Mouse (Mus musculus) embryonic facial prominence, embryonic 12.5 days (tissue): ENCODE results near the gene Ror2. TPM values are rescaled to one million over a fixed set of nuclear protein-coding genes. Genes with fewer than 3 reads are reported as not detected.

Source experiments
- ATAC-seq: fragments of 200-750 bp; cut with Nextera tagmentation; 2 replicates; pipeline ENCODE4 v1.8.0; 2017; ENCODE audit not compliant: insufficient number of reproducible peaks, insufficient read depth, low FRiP score, low TSS enrichment
- H3K27ac ChIP-seq: fragments of 300-500 bp; sonication (generic); 2 replicates; pipeline ENCODE4 v1.5.1; 2016; ENCODE audit warnings: mild to moderate bottlenecking
- H3K27me3 ChIP-seq: fragments of 300-500 bp; sonication (generic); 2 replicates; pipeline ENCODE4 v1.6.1; 2016; ENCODE audit warnings: mild to moderate bottlenecking, moderate library complexity
- H3K36me3 ChIP-seq: fragments of 300-500 bp; sonication (generic); 2 replicates; pipeline ENCODE4 v1.6.1; 2016; ENCODE audit warnings: mild to moderate bottlenecking
- H3K4me1 ChIP-seq: fragments of 300-500 bp; sonication (generic); 2 replicates; pipeline ENCODE4 v1.6.1; 2016
- H3K4me2 ChIP-seq: fragments of 300-500 bp; sonication (generic); replicated peaks from 2 replicates; pipeline ENCODE4 v1.6.1; 2016; ENCODE audit warnings: mild to moderate bottlenecking, moderate library complexity
- H3K4me3 ChIP-seq: fragments of 300-500 bp; sonication (generic); 2 replicates; pipeline ENCODE4 v1.5.1; 2016; ENCODE audit warnings: mild to moderate bottlenecking
- H3K9ac ChIP-seq: fragments of 300-500 bp; sonication (generic); 2 replicates; pipeline ENCODE4 v1.6.1; 2016; ENCODE audit warnings: mild to moderate bottlenecking, moderate library complexity
- H3K9me3 ChIP-seq: fragments of 300-500 bp; sonication (generic); 2 replicates; pipeline ENCODE4 v1.6.1; 2016; ENCODE audit warnings: mild to moderate bottlenecking, moderate library complexity
- WGBS: fragments of 180-500 bp; shearing (Covaris S2); methylation state at CpG from one replicate; pipeline ENCODE4 v1.1.7; 2016; 5-methylcytosine and 5-hydroxymethylcytosine counted together
- polyA plus RNA-seq: library from polyadenylated mRNA; unstranded; fragments of >200 nt; fragmentation: Nextera tagmentation; extraction: Ambion mirVana; gene quantifications from 2 replicates; pipeline ENCODE4 v1.2.1, GENCODE M21; 2016

Gene Ror2
- polyA plus RNA-seq, 1 experiment from 2014 or later: 42.0 TPM

DNA sequence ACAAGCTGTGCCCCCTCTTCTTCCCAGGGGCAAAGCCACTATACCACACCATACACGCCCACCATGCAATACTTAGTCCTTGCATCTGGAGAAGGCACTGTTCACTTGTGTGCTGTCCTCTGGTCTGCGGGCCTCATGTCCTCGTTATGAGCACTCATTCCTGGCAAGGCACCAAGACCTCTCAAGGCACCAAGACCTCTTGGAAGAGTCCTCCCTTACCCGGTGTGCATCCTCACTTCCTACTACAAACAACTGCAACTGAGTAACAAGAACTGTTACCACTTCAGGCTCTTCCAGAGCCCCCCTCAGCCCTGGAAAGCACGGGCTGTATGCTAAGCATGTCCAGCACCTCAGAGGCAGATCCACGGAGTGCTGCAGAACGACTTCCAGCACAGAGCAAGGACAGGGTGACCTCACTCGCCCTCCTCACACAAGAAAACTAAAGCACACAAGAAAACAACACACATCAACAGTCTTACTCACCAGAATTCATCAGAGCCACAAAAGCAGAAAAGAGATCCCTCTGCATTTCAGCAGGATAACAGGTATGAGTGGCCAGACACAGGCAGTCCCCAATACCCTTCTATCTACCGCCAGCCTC is 127.4 kb downstream of the Ror2 start:
- H3K27me3 ChIP-seq: 0 out of 2 replicates have a peak, but pooled peaks cover 5% of the 10 kb centered on the region
- H3K27ac ChIP-seq: no peak overlapping the region
- no peak overlapping the region for H3K9ac ChIP-seq
- WGBS: 77% methylated on average over 9 of the region's 9 CpGs
- no peak for ATAC-seq
- H3K36me3 ChIP-seq: no peaks in the 10 kb centered on the region
- H3K4me2 ChIP-seq: no peak overlapping the region
- no peaks in the 10 kb centered on the region for H3K9me3 ChIP-seq
- H3K4me1 ChIP-seq: peaks cover 83% of the 10 kb centered on the region
- no peak overlapping the region for H3K4me3 ChIP-seq

DNA sequence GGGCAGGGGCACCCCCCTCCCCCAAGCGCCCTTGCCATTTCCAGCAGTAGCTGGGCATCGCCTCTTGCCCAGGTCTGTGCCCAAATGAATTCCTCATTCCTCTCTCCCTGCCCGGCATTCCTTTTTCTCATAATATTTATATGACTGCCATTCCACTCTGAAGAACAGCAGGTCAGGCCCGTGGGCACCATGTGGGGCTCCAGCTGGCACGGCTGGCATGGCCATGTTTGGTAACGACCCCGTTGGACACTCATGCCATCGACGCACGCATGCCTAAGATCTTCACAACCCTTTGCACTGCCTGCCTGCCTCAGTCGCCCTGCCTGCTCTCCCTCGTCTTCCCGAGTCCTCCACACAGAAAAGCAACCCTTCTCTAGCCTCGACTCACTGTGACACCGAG is 129.0 kb downstream of the Ror2 start:
- no peak for ATAC-seq
- H3K36me3 ChIP-seq: no peaks in the 10 kb centered on the region
- H3K4me2 ChIP-seq: no peak overlapping the region
- no peak overlapping the region for H3K9ac ChIP-seq
- no peak overlapping the region for H3K4me3 ChIP-seq
- H3K9me3 ChIP-seq: no peaks in the 10 kb centered on the region
- 0 out of 2 replicates have a peak, but pooled peaks cover 5% of the 10 kb centered on the region for H3K27me3 ChIP-seq
- H3K4me1 ChIP-seq: peaks cover 79% of the 10 kb centered on the region
- whole genome bisulfite sequencing: 86% methylated on average over 15 of the region's 15 CpGs
- H3K27ac ChIP-seq: no peak overlapping the region

DNA sequence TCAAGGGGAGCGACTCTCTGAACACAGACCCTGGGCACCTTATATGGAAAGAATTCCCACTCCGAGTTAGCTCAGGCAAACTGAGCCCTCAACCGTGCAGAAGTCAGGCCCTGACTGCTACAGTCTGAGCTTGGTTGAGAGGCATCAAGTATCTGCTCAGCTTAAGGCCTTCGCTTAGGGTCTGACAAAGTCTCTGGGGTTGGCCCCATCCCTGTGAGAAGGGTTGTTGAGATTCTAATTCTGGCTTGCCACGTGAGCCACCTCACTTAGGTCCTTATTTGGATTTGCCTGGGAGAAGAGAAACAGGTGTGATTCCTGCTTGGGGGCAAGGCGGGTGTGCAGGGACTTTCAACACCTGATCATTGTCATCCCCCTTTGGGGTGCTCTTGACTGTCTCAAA is 129.6 kb downstream of the Ror2 start:
- Histone ChIP-seq H3K36me3 (no peaks in the 10 kb centered on the region), H3K27ac (no peak overlapping the region), H3K27me3 (0 out of 2 replicates have a peak, but pooled peaks cover 5% of the 10 kb centered on the region), H3K4me1 (peaks cover 78% of the 10 kb centered on the region), H3K4me3 (no peak overlapping the region), H3K9me3 (no peaks in the 10 kb centered on the region), H3K9ac (no peak overlapping the region), H3K4me2 (no peak overlapping the region)
- 71% methylated on average over 6 of the region's 6 CpGs for WGBS
- no peak for ATAC-seq

DNA sequence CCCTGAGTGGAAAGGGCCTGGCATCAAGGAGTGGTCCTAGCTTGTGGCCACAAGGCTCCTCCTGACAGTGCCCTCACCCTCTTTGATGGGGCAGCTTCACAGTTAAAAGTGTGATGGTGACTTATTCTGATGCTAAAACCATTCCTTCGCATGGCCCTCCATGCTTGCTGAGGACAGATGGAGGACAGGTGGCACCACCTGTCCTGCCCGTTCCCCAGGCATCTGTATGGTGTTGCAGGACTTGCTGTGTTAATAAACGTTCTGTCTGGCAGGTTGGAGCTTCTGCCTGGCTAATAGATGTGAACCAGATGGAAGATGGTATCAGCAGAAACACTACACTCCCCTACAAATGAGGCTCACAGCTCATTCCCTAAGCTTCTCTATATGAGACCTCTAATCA is 140.4 kb downstream of the Ror2 start:
- H3K36me3 ChIP-seq: peaks cover 13% of the 10 kb centered on the region; the same call in 1 of the 2 replicates
- WGBS: 78% methylated on average over 3 of the region's 3 CpGs
- H3K9me3 ChIP-seq: no peaks in the 10 kb centered on the region
- H3K4me2 ChIP-seq: no peak overlapping the region
- no peak overlapping the region for H3K9ac ChIP-seq
- no peak overlapping the region for H3K27ac ChIP-seq
- no peak overlapping the region for H3K4me3 ChIP-seq
- no peak for ATAC-seq
- H3K27me3 ChIP-seq: no peaks in the 10 kb centered on the region
- peaks cover 18% of the 10 kb centered on the region for H3K4me1 ChIP-seq

DNA sequence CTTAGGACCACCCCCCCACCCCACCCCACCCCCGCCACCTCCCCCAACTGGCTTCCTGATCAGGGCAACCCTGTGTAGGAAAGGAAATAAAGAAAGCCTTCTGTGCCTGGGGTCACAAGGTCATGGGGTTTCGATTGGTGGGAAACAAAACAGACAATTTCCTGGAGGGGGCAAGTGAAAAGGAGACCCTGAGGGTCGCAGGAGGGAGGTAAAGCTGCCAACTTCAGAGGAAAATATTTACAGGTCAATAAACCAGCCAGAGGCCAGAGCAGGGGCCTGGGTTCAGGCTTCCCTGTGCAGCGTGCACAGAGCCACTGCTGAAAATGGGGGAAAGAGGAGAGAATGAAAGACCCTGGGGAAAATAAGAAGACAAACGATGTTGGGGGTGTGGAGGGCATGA is 142.8 kb downstream of the Ror2 start:
- H3K9ac ChIP-seq: 0 out of 2 replicates have a peak overlapping the region, but pooled peaks have one; percentile 10
- H3K27ac ChIP-seq: no peak overlapping the region
- H3K4me1 ChIP-seq: peaks cover 13% of the 10 kb centered on the region
- ATAC-seq: no peak
- H3K36me3 ChIP-seq: peaks cover 18% of the 10 kb centered on the region; the same call in 1 of the 2 replicates
- no peak overlapping the region for H3K4me3 ChIP-seq
- WGBS: 13% methylated on average over 5 of the region's 5 CpGs
- peaks cover 3% of the 10 kb centered on the region; the same call in 1 of the 2 replicates for H3K9me3 ChIP-seq
- no peak overlapping the region for H3K4me2 ChIP-seq
- no peaks in the 10 kb centered on the region for H3K27me3 ChIP-seq

DNA sequence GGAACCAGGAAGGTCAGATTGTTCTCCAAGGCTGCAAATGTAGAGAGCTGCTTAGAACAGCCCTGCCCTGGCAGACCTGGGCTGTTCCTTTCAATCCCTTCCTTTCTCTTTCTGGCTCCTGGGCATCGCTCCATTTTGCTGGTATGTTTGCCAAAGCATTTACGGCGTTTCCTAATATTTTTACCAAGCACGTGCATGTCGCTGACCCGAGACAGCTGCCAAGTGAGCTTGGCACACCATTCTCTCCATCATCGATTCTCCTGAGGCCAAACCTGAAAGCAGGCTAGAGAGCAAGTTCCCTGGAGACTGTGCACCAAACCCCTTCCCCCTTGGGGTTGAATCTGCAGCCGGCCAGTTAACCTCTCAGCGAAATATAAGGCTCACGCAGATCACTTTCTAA is 143.7 kb downstream of the Ror2 start:
- Histone ChIP-seq H3K36me3 (peaks cover 18% of the 10 kb centered on the region; the same call in 1 of the 2 replicates), H3K27me3 (no peaks in the 10 kb centered on the region), H3K27ac (no peak overlapping the region), H3K9ac (no peak overlapping the region), H3K4me1 (peaks cover 11% of the 10 kb centered on the region), H3K9me3 (peaks cover 4% of the 10 kb centered on the region; the same call in 1 of the 2 replicates), H3K4me2 (no peak overlapping the region), H3K4me3 (no peak overlapping the region)
- no peak for ATAC-seq
- WGBS: 82% methylated on average over 10 of the region's 10 CpGs

DNA sequence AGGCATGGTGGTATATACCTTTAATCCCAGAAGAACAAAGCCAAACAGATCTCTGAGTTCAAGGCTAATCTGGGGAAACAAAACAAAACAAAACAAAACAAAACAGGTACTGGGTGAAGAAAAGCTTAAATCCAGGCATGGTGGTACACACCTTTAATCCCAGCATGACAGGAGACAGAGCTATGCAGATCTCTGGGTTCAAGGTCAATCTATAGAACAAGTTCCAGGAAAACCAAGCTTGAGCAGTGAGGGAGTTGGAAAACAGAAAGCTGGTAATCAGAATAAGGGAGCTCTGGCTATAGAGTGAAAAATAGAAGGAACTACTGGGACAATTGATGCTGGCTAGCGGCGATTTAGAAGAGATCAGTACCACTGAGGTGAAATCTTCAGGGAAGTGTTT is 145.6 kb downstream of the Ror2 start:
- Histone ChIP-seq H3K27me3 (no peaks in the 10 kb centered on the region), H3K4me3 (no peak overlapping the region), H3K36me3 (peaks cover 10% of the 10 kb centered on the region; the same call in 1 of the 2 replicates), H3K4me1 (peaks cover 11% of the 10 kb centered on the region), H3K27ac (no peak overlapping the region), H3K9me3 (peaks cover 4% of the 10 kb centered on the region; the same call in 1 of the 2 replicates), H3K4me2 (no peak overlapping the region), H3K9ac (no peak overlapping the region)
- no peak for ATAC-seq
- 80% methylated on average over 2 of the region's 2 CpGs for WGBS

DNA sequence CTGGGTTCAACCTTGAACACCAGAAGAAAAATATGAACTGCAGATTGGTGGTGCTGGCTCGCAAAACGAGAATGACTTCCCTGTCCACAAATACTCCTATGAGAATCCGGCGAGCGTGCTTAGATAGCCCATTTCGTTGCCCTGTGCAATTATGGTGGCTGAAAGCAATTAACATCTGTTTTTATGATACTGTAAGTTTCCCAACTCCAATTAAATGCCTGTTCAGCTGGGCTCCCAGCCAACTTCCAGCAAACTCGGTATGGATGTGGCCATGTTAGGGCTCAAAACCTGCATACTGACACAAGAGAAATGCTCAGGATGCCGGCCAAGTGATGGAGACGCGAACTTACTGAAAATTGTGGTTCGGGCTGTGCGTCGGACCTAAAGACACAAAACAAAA is 155.4 kb downstream of the Ror2 start:
- no peak overlapping the region for H3K9ac ChIP-seq
- no peak overlapping the region for H3K4me3 ChIP-seq
- H3K9me3 ChIP-seq: no peaks in the 10 kb centered on the region
- no peak for ATAC-seq
- no peak overlapping the region for H3K4me2 ChIP-seq
- H3K27ac ChIP-seq: peak overlapping the region; percentile 51
- no peaks in the 10 kb centered on the region for H3K27me3 ChIP-seq
- H3K4me1 ChIP-seq: peaks cover 14% of the 10 kb centered on the region
- peaks cover 9% of the 10 kb centered on the region for H3K36me3 ChIP-seq
- 76% methylated on average over 13 of the region's 13 CpGs for WGBS

DNA sequence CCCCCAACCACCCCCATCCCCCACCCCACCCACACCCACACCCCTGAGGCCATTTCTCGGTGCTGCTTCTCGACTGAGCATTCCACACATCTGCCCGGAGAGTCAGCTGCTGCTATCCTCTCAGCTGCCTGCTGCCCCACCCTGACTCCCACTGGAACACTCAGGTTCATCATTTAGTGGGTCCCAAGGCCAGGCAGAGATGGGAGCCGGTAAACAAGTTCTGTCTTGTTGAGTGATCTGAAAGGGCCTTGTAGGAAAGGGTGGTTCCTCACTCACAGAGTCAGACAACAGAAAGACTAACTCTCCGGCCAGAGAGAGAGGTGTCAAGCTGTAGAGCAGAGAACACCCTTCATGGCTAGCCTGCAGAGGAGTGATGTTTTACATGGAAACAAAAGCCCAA is 155.9 kb downstream of the Ror2 start:
- no peak overlapping the region for H3K4me3 ChIP-seq
- no peaks in the 10 kb centered on the region for H3K27me3 ChIP-seq
- 68% methylated on average over 5 of the region's 5 CpGs for WGBS
- no peak overlapping the region for H3K4me2 ChIP-seq
- peaks cover 14% of the 10 kb centered on the region for H3K4me1 ChIP-seq
- ATAC-seq: no peak
- peak overlapping the region; percentile 50; the same call in 1 of the 2 replicates for H3K27ac ChIP-seq
- no peak overlapping the region for H3K9ac ChIP-seq
- H3K36me3 ChIP-seq: peaks cover 13% of the 10 kb centered on the region
- no peaks in the 10 kb centered on the region for H3K9me3 ChIP-seq

DNA sequence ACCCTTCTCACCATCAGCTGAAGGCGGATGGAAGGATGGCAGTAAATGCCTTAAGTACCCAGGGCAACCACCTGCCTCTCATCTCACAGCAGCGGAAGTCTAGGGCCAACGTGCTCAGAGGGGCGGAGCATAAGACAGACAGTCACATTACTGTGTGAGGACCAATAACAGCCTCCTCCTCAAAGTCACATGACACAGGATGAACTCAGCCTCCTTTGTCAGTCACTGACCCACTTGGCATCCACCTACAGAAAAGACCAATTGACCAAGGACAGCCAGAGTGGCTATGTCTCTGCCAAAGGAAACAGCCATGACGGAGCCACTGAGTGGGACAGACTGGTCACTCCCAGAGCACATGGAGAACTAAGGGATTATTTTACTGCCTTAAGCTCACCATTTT is 160.3 kb downstream of the Ror2 start:
- Histone ChIP-seq H3K9me3 (no peaks in the 10 kb centered on the region), H3K9ac (no peak overlapping the region), H3K27me3 (no peaks in the 10 kb centered on the region), H3K27ac (no peak overlapping the region), H3K4me3 (no peak overlapping the region), H3K4me1 (peaks cover 15% of the 10 kb centered on the region), H3K36me3 (0 out of 2 replicates have a peak, but pooled peaks cover 10% of the 10 kb centered on the region), H3K4me2 (no peak overlapping the region)
- 85% methylated on average over 5 of the region's 5 CpGs for WGBS
- no peak for ATAC-seq

DNA sequence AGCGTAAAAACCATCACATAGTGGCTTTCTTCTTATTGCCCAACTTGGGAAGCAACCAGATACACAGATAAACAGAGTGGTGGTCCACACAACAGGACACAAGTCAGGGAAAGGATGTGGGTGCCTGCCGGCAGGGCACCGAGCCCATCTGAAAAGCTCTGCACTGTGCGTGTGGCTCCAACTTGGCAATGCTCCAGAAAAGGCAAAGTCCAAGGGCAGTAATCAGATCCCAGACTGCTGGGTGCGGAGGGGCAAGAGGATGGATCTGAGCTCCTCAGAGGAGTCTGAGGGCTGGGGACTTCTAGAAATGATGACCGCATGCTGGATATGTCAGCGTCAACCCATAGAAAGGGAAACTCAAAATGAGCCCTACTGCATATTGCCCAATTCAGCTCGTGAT is 163.8 kb downstream of the Ror2 start:
- H3K27me3 ChIP-seq: no peaks in the 10 kb centered on the region
- no peak overlapping the region for H3K4me3 ChIP-seq
- H3K4me1 ChIP-seq: peaks cover 18% of the 10 kb centered on the region
- 80% methylated on average over 8 of the region's 8 CpGs for WGBS
- H3K9ac ChIP-seq: no peak overlapping the region
- H3K36me3 ChIP-seq: peaks cover 29% of the 10 kb centered on the region
- H3K9me3 ChIP-seq: no peaks in the 10 kb centered on the region
- no peak overlapping the region for H3K4me2 ChIP-seq
- no peak overlapping the region for H3K27ac ChIP-seq
- no peak for ATAC-seq

DNA sequence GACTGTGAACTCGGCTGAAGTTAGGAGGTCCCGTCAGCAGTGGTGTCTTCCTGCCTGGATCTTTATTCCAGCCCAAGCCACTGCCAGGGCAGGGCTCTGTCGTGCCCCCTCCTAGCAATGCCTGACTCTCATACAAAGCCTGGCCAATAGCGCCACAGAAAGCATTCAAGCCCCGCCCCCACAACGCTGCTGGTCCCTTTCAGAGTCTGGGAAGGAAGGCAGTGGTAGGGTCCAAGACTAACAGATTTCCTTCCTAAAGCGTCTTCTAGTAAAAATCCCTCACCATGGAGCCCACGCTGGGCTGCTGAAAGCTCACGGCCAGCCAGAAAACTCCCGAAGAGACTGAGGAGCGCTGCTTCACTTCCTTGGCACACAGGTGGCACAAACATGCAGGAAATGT is 165.0 kb downstream of the Ror2 start:
- Histone ChIP-seq H3K27ac (peak overlapping the region; percentile 12; the same call in 1 of the 2 replicates), H3K9me3 (no peaks in the 10 kb centered on the region), H3K36me3 (peaks cover 33% of the 10 kb centered on the region), H3K4me3 (no peak overlapping the region), H3K4me2 (no peak overlapping the region), H3K9ac (no peak overlapping the region), H3K27me3 (no peaks in the 10 kb centered on the region), H3K4me1 (peaks cover 18% of the 10 kb centered on the region)
- WGBS: 37% methylated on average over 11 of the region's 11 CpGs
- no peak for ATAC-seq
